ENCODE assay signal across 14 mouse cellular contexts in the genomic region with DNA sequence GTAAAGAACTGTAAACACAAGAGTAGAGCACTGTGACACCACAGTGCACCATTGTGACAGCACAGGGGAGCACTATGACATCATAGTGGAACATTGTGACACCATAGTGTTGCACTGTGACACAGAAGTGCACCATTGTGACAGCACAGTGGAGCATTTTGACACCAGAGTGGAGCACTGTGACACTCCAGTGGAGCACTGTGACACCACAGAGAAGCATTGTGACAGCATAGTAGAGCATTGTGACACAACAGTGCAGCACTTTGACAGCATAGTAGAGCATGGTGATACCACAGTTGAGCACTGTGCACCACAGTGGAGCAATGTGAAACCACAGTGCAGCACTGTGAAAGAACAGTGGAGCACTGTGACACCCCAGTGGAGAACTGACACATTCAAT.
DNase-seq lines count a peak whose midpoint lies in the region; ATAC-seq and TF ChIP-seq lines count a peak whose summit lies in the region.
"Had no signal": no experiment of that assay in that cellular context is flagged by ENCODE, and none has a peak within 500 bp of the region (broad histone marks: within the 10 kb centered on the region; RNA-seq: fewer than 3 reads in every experiment).

No protein-coding gene starts in this region.

- TF ChIP-seq RAD21 in CH12.LX (IDR thresholded peaks at IDR 0.05; ENCODE audit: low read depth, low read length), result no peak

- TF ChIP-seq EP300 in CH12.LX (IDR thresholded peaks at IDR 0.05; ENCODE audit: low read length), result no peak

- ATAC-seq in kidney, embryonic 16.5 days (ENCODE audit: low FRiP score, low TSS enrichment), result 0 out of 2 replicates have a peak, but pooled peaks have one; percentile 4
- ATAC-seq in midbrain, postnatal 0 days (ENCODE audit: low FRiP score), result 0 out of 2 replicates have a peak, but pooled peaks have one; percentile 27
- ATAC-seq: forebrain, embryonic 13.5 days; intestine, embryonic 16.5 days had no signal

- H3K27me3 ChIP-seq in kidney, embryonic 16.5 days (ENCODE audit: insufficient read depth, low read length), result no peaks in the 10 kb centered on the region
- no peaks in the 10 kb centered on the region for H3K27me3 ChIP-seq in CH12.LX (replicated peaks)
- H3K27me3 ChIP-seq in midbrain, postnatal 0 days (ENCODE audit: insufficient read depth, low read length), result no peaks in the 10 kb centered on the region
- H3K27me3 ChIP-seq: forebrain, embryonic 13.5 days; lung, embryonic 15.5 days had no signal

- dilution Hi-C loops in CH12.LX (cut with MboI; ENCODE audit: extremely low pct_ligation_motif_present, extremely low pct_unique_long_range_greater_than_20kb, low sequenced_read_pairs), result no loop called here

- no peak overlapping the region for H3K4me2 ChIP-seq in kidney, embryonic 16.5 days (replicated peaks; ENCODE audit: low read depth, low read length)
- H3K4me2 ChIP-seq in CH12.LX (ENCODE audit: insufficient read depth, low read depth, poor library complexity, severe bottlenecking), result no peak overlapping the region
- no peak overlapping the region for H3K4me2 ChIP-seq in midbrain, postnatal 0 days (ENCODE audit: low read depth, low read length, poor library complexity, severe bottlenecking)
- H3K4me2 ChIP-seq: forebrain, embryonic 13.5 days; lung, embryonic 15.5 days had no signal

- no peak for TF ChIP-seq POLR2A in CH12.LX (IDR thresholded peaks at IDR 0.05; ENCODE audit: low read depth, low read length)

- H3K4me1 ChIP-seq in kidney, embryonic 16.5 days (ENCODE audit: insufficient read depth, low read length), result no peaks in the 10 kb centered on the region
- no peaks in the 10 kb centered on the region; a peak in 1 of 4 replicates for H3K4me1 ChIP-seq in CH12.LX (ENCODE audit: control insufficient read depth in 1 of 2, insufficient read depth in 2 of 2)
- no peaks in the 10 kb centered on the region for H3K4me1 ChIP-seq in midbrain, postnatal 0 days (ENCODE audit: insufficient read depth, low read length)
- H3K4me1 ChIP-seq: forebrain, embryonic 13.5 days; lung, embryonic 15.5 days had no signal

- no peak overlapping the region for H3K27ac ChIP-seq in kidney, embryonic 16.5 days (ENCODE audit: low read length)
- H3K27ac ChIP-seq in CH12.LX (ENCODE audit: insufficient read depth, low read depth), result no peak overlapping the region
- no peak overlapping the region for H3K27ac ChIP-seq in midbrain, postnatal 0 days (ENCODE audit: low read depth, low read length)
- H3K27ac ChIP-seq: forebrain, embryonic 13.5 days; heart, adult 2 months; layer of hippocampus, adult 2 months; lung, embryonic 15.5 days had no signal

- H3K4me3 ChIP-seq in kidney, embryonic 16.5 days (ENCODE audit: low read length), result no peak overlapping the region
- H3K4me3 ChIP-seq in CH12.LX (replicated peaks in 1 of 3; ENCODE audit: low read depth in 2 of 3, low read length in 2 of 3, poor library complexity in 1 of 3), result no peak overlapping the region
- no peak overlapping the region for H3K4me3 ChIP-seq in midbrain, postnatal 0 days (ENCODE audit: low read depth, low read length)
- H3K4me3 ChIP-seq: forebrain, embryonic 13.5 days; heart, adult 2 months; layer of hippocampus, adult 2 months; lung, embryonic 15.5 days had no signal

- no peak overlapping the region for H3K9ac ChIP-seq in kidney, embryonic 16.5 days (replicated peaks; ENCODE audit: low read length)
- H3K9ac ChIP-seq in CH12.LX (ENCODE audit: insufficient read depth, low read depth), result no peak overlapping the region
- no peak overlapping the region for H3K9ac ChIP-seq in midbrain, postnatal 0 days (replicated peaks; ENCODE audit: low read length, poor library complexity, severe bottlenecking)
- H3K9ac ChIP-seq: forebrain, embryonic 13.5 days; lung, embryonic 15.5 days had no signal

- H3K9me3 ChIP-seq in kidney, embryonic 16.5 days (ENCODE audit: low read length), result peaks cover 46% of the 10 kb centered on the region
- H3K9me3 ChIP-seq in CH12.LX (replicated peaks; ENCODE audit: low read length), result peaks cover 4% of the 10 kb centered on the region
- H3K9me3 ChIP-seq in midbrain, postnatal 0 days (ENCODE audit: low read length), result peaks cover 40% of the 10 kb centered on the region

- no peak for DNase-seq in kidney, postnatal 14 days
- DNase-seq in CH12.LX (ENCODE audit: extremely low read depth), result peak; percentile 45
- peak; percentile 10 for DNase-seq in c-Kit-positive CD71-positive TER-119-positive erythroid progenitor cells, embryonic 14.5 days (ENCODE audit: low spot score)
- DNase-seq in midbrain, postnatal 0 days (ENCODE audit: low spot score), result no peak
- no peak for DNase-seq in right cerebral cortex, postnatal 4 days
- no peak for DNase-seq in adrenal gland, adult (ENCODE audit: inconsistent age in 2 of 2, low spot score in 1 of 2)
- DNase-seq: retina, postnatal 1 day; thymus, postnatal 25 days had no signal

- no peaks in the 10 kb centered on the region for H3K36me3 ChIP-seq in kidney, embryonic 16.5 days (ENCODE audit: insufficient read depth, low read length)
- H3K36me3 ChIP-seq in CH12.LX (replicated peaks in 1 of 2; ENCODE audit: control insufficient read depth in 1 of 2, insufficient read depth in 1 of 2, low read length in 1 of 2), result no peaks in the 10 kb centered on the region
- H3K36me3 ChIP-seq in midbrain, postnatal 0 days (ENCODE audit: insufficient read depth, low read length), result no peaks in the 10 kb centered on the region
- H3K36me3 ChIP-seq: lung, embryonic 15.5 days had no signal

- H3K79me2 ChIP-seq in CH12.LX (replicated peaks; ENCODE audit: control insufficient read depth, extremely low read depth, insufficient read depth, poor library complexity, severe bottlenecking), result no peaks in the 10 kb centered on the region

- TF ChIP-seq CTCF in CH12.LX (conservative IDR thresholded peaks at IDR 0.05 in 1 of 2, IDR thresholded peaks at IDR 0.05 in 1 of 2; ENCODE audit: low read depth in 2 of 2, low read length in 2 of 2), result no peak
- TF ChIP-seq CTCF in midbrain, postnatal 0 days (IDR thresholded peaks at IDR 0.05), result no peak

- in situ Hi-C loops in CH12.LX (cut with MboI; ENCODE audit: low pct_ligation_motif_present, low pct_unique_long_range_greater_than_20kb, low sequenced_read_pairs), result no loop called here

TF ChIP-seq in CH12.LX, 34 proteins besides CTCF, POLR2A, EP300 and RAD21:
- TF ChIP-seq ZMIZ1 (IDR thresholded peaks at IDR 0.05; ENCODE audit: low read depth, low read length) (no peak), CHD1 (IDR thresholded peaks at IDR 0.05; ENCODE audit: low read depth, low read length) (no peak), USF1 (IDR thresholded peaks at IDR 0.05; ENCODE audit: low read depth, low read length) (no peak), UBTF (IDR thresholded peaks at IDR 0.05; ENCODE audit: low read depth, low read length) (no peak), MXI1 (IDR thresholded peaks at IDR 0.05; ENCODE audit: low read depth, low read length) (no peak), SMC3 (IDR thresholded peaks at IDR 0.05; ENCODE audit: low read depth, low read length) (no peak), NELFE (IDR thresholded peaks at IDR 0.05; ENCODE audit: low read depth, low read length) (no peak), GABPA (IDR thresholded peaks at IDR 0.05; ENCODE audit: insufficient replicate concordance, low read depth, low read length) (no peak), HCFC1 (IDR thresholded peaks at IDR 0.05; ENCODE audit: low read depth, low read length) (no peak), RCOR1 (conservative IDR thresholded peaks at IDR 0.05; ENCODE audit: low read depth, low read length) (no peak), KAT2A (IDR thresholded peaks at IDR 0.05; ENCODE audit: insufficient replicate concordance, low read length) (no peak), PAX5 (IDR thresholded peaks at IDR 0.05; ENCODE audit: low read length) (no peak), JUND (conservative IDR thresholded peaks at IDR 0.05; ENCODE audit: low read depth, low read length) (no peak), ZC3H11A (IDR thresholded peaks at IDR 0.05; ENCODE audit: low read depth, low read length) (no peak), TCF12 (IDR thresholded peaks at IDR 0.05; ENCODE audit: low read depth, low read length) (no peak)

Comparison
In these comparisons a context has a peak if more than half of its experiments do, and no peak if none do; other contexts are left out.
1. DNase-seq: peak in CH12.LX (single experiment) and c-Kit-positive CD71-positive TER-119-positive erythroid progenitor cells, embryonic 14.5 days (single experiment); none in kidney, postnatal 14 days (single experiment), midbrain, postnatal 0 days (single experiment), right cerebral cortex, postnatal 4 days (single experiment) and adrenal gland, adult (0 of 2).